Mouse (Mus musculus) gastrocnemius, postnatal 10 days (tissue): ENCODE data around the gene Retreg3. TPM values are rescaled to one million over a fixed set of nuclear protein-coding genes. Genes with fewer than 3 reads are reported as not detected.

ENCODE experiments used
- DNase-seq: peaks from one replicate; pipeline ENCODE4 v3.0.0; 2021; ENCODE audit warnings: mixed read lengths
- total RNA-seq, 2 experiments: library from RNA; stranded (reverse); gene quantifications; 2 replicates each; pipeline ENCODE4 v1.2.3; 2021

Retreg3 gene
- total RNA-seq, 2 experiments from 2014 or later: 37.3 to 37.5 TPM

- DNase-seq: no peak
Measured at GRCm38 (mm10) chr11:101119131-101119760, 447 bp downstream of the Retreg3 start.

- no peak for DNase-seq
Measured at GRCm38 (mm10) chr11:101118105-101118504, 1.6 kb downstream of the Retreg3 start.

- DNase-seq: no peak
Measured at GRCm38 (mm10) chr11:101115564-101115963, 4.1 kb downstream of the Retreg3 start.

GRCm38 (mm10) chr11:101112186-101112585, 7.5 kb downstream of the Retreg3 start:
- no peak for DNase-seq

GRCm38 (mm10) chr11:101111178-101111577, 8.5 kb downstream of the Retreg3 start:
- no peak for DNase-seq

GRCm38 (mm10) chr11:101110708-101111107, 9.0 kb downstream of the Retreg3 start:
- no peak for DNase-seq

- DNase-seq: no peak
Measured at GRCm38 (mm10) chr11:101109351-101109750, 10.3 kb downstream of the Retreg3 start.

- DNase-seq: no peak
Measured at GRCm38 (mm10) chr11:101103011-101103410, 16.7 kb downstream of the Retreg3 start.

- DNase-seq: no peak
Measured at GRCm38 (mm10) chr11:101098231-101098630, 21.5 kb downstream of the Retreg3 start.

- DNase-seq: peak; percentile 91
Measured at GRCm38 (mm10) chr11:101095314-101096024, 24.2 kb downstream of the Retreg3 start, which contains the start of gene Psmc3ip. Gene Psmc3ip (minus strand): TSS chr11:101095436.

GRCm38 (mm10) chr11:101094930-101095313, 24.8 kb downstream of the Retreg3 start:
- no peak for DNase-seq

GRCm38 (mm10) chr11:101089931-101090330, 29.8 kb downstream of the Retreg3 start:
- DNase-seq: no peak

GRCm38 (mm10) chr11:101087682-101088055, 32.0 kb downstream of the Retreg3 start:
- DNase-seq: no peak

- peak; percentile 85 for DNase-seq
Measured at GRCm38 (mm10) chr11:101086756-101087681, 32.7 kb downstream of the Retreg3 start, which contains the start of gene Mlx. Gene Mlx (plus strand): TSS chr11:101087277.

GRCm38 (mm10) chr11:101086323-101086674, 33.4 kb downstream of the Retreg3 start:
- DNase-seq: no peak

GRCm38 (mm10) chr11:101085617-101086322, 33.9 kb downstream of the Retreg3 start:
- DNase-seq: no peak

GRCm38 (mm10) chr11:101084811-101085210, 34.9 kb downstream of the Retreg3 start:
- no peak for DNase-seq

GRCm38 (mm10) chr11:101084246-101084645, 35.4 kb downstream of the Retreg3 start:
- no peak for DNase-seq

- DNase-seq: no peak
Measured at GRCm38 (mm10) chr11:101083083-101083697, 36.5 kb downstream of the Retreg3 start.

GRCm38 (mm10) chr11:101082208-101083082, 37.2 kb downstream of the Retreg3 start, which contains the start of gene Coasy:
Gene Coasy (plus strand): TSS chr11:101082565.
- peak; percentile 74 for DNase-seq
